Mouse (Mus musculus) thymus, postnatal 4 days (tissue): ENCODE results near the gene Eed.
A peak's percentile ranks its signal among the peaks of the same experiment; 100 is the strongest.

ENCODE experiments used
- DNase-seq: peaks from one replicate; pipeline ENCODE4 v3.0.0; 2021

Gene Eed

GRCm38 (mm10) chr7:89907950-89908349 is 72.8 kb downstream of the Eed start:
- peak; percentile 81 for DNase-seq
